Mouse (Mus musculus) thymus, postnatal 0 days (tissue): Measurements from ENCODE around the gene Mvp. TPM values are rescaled to one million over a fixed set of nuclear protein-coding genes. Genes with fewer than 3 reads are reported as not detected.

ENCODE experiments used
- DNase-seq: peaks from one replicate; pipeline ENCODE4 v3.0.0-alpha.2; 2015; ENCODE audit warnings: low spot score
- microRNA-seq: library from miRNA; unstranded; fragments of <30 nt; microRNA quantifications from one replicate; pipeline ENCODE4, GENCODE M21; 2016; ENCODE audit warnings: borderline number of aligned reads
- polyA plus RNA-seq: library from polyadenylated mRNA; unstranded; fragments of >200 nt; fragmentation: Nextera tagmentation; extraction: Ambion mirVana; gene quantifications from 2 replicates; pipeline ENCODE4 v1.2.1, GENCODE M21; 2015

Mvp gene
- polyA plus RNA-seq, 1 experiment from 2014 or later = 32.5 TPM

DNA sequence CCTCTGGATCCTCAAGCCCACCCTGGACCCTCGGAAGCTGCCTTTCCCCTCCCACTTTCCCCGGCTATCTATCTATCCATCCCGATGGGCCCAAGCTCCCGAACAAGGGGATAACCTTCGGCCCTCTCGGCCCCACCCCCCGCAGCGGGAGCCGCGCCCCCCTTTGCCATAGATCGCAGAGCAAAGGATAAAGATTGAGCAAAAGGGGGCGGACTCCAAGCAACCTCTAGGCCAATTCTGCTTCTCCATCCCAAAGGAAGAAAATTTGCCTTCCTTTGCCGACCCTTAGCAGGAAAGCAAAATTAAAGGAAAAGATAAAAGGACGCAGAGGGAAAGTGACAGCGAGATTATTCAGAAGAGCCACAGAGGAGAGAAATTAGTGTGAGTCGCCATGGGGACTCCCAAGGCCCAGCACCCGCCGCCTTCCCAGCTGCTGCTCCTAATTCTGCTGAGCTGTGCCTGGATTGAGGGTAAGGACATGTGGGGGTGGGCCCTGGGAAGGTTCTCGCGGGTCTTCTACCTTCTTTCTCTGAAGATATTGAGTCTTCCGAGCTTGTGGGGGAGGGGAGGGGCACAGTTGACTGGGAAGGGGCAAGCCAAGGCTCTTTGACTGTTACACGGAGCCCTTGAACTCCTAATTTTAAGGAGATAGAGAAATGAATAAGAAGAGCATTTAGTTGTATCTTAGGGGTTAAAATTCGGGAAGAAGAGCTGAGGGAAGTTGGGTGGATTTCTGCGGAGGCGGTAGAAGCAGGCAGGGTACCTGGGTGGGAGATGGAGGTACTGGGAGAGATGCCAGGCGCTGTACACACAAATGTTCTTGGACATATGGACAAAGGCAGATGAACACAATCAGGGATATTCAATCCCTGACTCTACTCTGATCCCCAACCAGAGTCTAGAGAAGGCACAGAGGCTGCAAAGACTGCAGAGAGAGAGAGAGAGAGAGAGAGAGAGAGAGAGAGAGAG lies 63.5 kb downstream of the Mvp start:
- no peak for DNase-seq

DNA sequence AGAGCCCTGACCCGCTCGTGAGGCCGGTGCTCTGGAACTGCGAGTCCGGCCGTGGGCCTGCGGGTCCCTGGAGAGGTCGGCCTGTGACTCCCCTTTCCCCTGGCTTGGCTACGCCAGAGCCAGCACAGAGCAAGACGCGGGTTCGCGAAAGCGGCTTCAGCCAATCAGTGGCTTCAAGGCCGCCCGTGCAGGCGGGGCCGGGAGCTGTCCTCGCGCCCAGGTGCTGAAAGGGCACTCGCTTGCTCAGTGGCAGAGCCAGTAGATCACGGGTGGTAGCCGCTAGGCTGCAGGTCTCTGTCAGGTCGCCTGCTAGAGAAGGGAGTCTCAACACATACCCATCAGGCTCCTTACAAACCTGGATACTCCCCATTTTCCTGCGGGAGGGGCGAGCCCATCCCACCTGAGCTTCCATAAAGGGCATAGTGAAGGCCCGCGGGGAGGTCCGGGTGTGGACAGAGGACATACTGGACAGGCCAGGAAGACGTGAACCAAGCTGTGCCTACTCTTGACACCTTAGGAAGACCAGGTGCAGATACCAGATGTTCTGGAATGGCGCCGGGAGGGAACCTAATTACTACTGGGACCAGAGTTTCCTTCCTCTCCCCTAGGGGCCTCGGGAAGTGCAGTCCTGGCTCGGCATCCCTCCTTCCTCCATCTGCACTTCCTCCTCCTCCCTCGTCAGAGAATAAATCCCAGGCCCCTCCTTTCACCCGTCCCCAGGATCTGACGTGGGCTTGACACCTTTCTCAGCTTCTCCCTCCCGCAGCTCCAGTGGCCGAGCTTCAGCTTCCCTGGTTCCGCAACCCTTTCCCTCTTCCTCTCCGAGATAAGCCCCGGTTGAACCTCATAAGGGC lies 64.4 kb downstream of the Mvp start, which contains the start of gene Sez6l2:
Sez6l2 (plus strand) TSS at position 771 of the 854 bp plus-strand sequence.
- DNase-seq = peak; percentile 92

DNA sequence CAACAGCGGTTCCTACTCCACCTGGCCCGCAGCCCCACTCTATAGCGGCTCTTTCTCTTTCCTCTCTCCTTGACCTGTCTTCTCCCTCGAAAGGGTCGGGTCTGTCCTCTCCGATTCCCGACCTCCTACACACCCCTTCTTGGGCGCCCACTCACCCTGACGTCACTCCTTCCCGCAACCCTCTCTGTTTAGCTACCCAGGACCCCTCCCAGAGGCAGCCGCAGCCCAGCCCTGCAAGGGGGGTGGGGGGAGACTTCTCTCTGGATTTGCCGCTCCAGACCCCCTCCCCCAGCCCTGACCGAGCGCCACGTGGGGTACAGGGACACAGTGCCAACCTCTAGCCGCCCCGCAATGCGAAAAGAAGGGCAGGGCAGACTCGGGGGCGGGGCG lies 65.0 kb downstream of the Mvp start, which contains the start of gene Asphd1:
Asphd1 (minus strand) TSS at position 180 of the 390 bp plus-strand sequence.
- DNase-seq = no peak

DNA sequence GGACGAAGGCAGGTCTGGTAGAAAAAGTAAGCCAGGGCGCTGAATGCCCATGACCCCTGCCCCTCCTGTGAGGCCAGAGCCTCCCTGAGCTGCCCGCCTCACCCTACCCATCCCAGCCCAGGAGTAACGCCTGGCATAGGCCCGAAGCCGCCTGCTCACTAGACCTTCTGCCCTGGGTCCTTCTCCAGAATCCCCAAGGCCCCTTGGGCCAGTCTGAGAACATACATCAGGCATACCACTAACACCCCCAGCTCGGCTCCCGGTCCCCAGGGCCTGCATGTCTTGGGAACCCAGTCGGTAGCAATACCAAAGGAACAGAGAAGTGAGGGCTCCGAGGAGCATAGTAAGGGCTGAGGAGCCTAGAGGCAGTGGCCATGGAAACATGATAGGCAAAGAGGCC lies 65.8 kb downstream of the Mvp start:
- DNase-seq = no peak

DNA sequence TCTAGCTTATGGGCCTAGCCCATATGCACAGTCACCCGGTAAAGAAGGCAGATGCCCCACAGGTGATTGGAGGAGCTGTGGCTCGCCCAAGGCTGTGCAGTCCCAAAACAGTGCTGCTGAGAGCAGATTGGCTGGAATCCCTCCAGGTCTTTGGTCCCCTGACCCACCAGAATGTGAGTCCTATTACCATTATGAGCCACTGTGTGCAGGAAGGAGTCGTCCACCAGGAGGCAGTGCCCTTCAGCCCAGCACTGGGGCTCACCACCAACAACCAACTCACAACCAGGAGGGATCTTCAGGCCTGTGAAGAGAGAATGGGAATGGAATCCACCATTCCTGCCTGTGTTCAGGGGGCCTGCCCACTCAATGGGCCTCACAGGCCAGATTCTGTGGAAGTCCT lies 67.9 kb downstream of the Mvp start:
- peak; percentile 32 for DNase-seq

DNA sequence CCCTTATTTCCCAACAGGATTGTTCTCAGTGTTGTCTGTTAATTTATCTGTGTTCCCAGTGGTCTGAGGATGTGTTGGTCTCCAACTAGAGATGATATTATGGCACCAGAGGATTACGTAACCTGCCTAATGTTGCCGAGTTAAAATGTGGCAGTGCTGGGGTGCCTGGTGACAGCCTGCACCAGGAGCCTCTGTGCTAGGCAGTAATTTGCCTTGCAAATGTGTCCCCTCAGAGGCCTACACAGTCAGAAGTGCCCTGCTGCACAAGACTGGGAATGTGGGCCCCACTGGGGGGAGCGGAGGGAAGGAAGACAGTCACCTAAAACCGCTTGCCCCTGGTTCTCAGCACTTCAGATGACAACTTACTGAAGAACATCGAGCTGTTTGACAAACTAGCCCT lies 72.6 kb downstream of the Mvp start:
- no peak for DNase-seq

DNA sequence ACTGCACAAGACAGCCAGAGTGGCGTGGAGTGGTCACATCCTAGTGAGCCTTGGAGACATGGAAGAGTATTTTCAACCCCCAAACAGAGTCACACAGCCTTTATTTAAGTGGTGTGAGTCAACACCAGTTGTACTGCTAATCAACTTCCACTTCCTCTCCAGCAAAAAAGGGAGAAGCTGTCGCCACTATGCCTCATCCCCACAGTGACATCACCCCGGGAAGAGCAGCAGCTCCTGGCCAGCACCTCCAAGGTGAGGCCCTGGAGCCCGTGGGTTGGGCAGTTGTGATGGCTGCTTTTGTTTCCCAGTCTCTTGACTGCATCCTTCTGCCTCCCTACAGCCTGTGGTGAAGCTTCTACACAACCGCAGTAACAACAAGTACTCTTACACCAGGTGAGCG lies 73.2 kb downstream of the Mvp start:
- DNase-seq = no peak

Small RNA genes within 50 kb of the gene (microRNA-seq; reads per million reads assigned to microRNA genes)
- gene Gm44343 = not detected

Other genes starting within 250 kb of the Mvp start
- 1.6 TPM in 2 replicates for gene Gdpd3, start 248.3 kb downstream of the Mvp start, polyA plus RNA-seq
- gene Ypel3, start 237.7 kb downstream of the Mvp start, polyA plus RNA-seq = 153 and 180 TPM in 2 replicates
- 0.28 and 0.48 TPM in 2 replicates for gene Tbx6, start 233.1 kb downstream of the Mvp start, polyA plus RNA-seq
- gene Ppp4c, start 222.1 kb downstream of the Mvp start, polyA plus RNA-seq = 306 TPM in 2 replicates
- 0.19 and 0.20 TPM in 2 replicates for gene Fam57b, start 217.0 kb downstream of the Mvp start, polyA plus RNA-seq
- not detected in 2 replicates for gene 4930451I11Rik, start 183.0 kb downstream of the Mvp start, polyA plus RNA-seq
- gene Doc2a, start 167.2 kb downstream of the Mvp start, polyA plus RNA-seq = 0.21 and 0.33 TPM in 2 replicates
- 16.9 and 22.6 TPM in 2 replicates for gene Hirip3, start 152.6 kb downstream of the Mvp start, polyA plus RNA-seq
- gene Ino80e, start 152.2 kb downstream of the Mvp start, polyA plus RNA-seq = 82.9 and 98.9 TPM in 2 replicates
- gene Taok2, start 129.9 kb downstream of the Mvp start, polyA plus RNA-seq = 21.2 and 26.6 TPM in 2 replicates
- 37.4 and 38.9 TPM in 2 replicates for gene Tmem219, start 91.7 kb downstream of the Mvp start, polyA plus RNA-seq
- gene Kctd13, start 85.7 kb downstream of the Mvp start, polyA plus RNA-seq = 15.8 and 18.0 TPM in 2 replicates
- not detected in 2 replicates for gene Asphd1, start 65.0 kb downstream of the Mvp start, polyA plus RNA-seq
- 0.50 and 0.78 TPM in 2 replicates for gene Sez6l2, start 64.1 kb downstream of the Mvp start, polyA plus RNA-seq
- gene Cdipt, start 38.7 kb downstream of the Mvp start, polyA plus RNA-seq = 91.9 and 94.6 TPM in 2 replicates
- gene Cdiptos, start 38.5 kb downstream of the Mvp start, polyA plus RNA-seq = 1.6 and 1.7 TPM in 2 replicates
- 0.60 and 1.2 TPM in 2 replicates for gene Pagr1b, start 1.9 kb upstream of the Mvp start, polyA plus RNA-seq
- gene Pagr1a, start 2.7 kb upstream of the Mvp start, polyA plus RNA-seq = 51.8 and 100 TPM in 2 replicates
- gene Gm42742, start 6.5 kb upstream of the Mvp start, polyA plus RNA-seq = 57.8 and 80.0 TPM in 2 replicates
- 0.57 and 0.69 TPM in 2 replicates for gene Prrt2, start 6.6 kb upstream of the Mvp start, polyA plus RNA-seq
- gene Maz, start 12.4 kb upstream of the Mvp start, polyA plus RNA-seq = 111 and 132 TPM in 2 replicates
- 117 and 133 TPM in 2 replicates for gene Kif22, start 27.9 kb upstream of the Mvp start, polyA plus RNA-seq
- 2.4 and 2.7 TPM in 2 replicates for gene Zg16, start 72.7 kb upstream of the Mvp start, polyA plus RNA-seq
- gene AI467606, start 76.7 kb upstream of the Mvp start, polyA plus RNA-seq = 154 and 165 TPM in 2 replicates
- 0.99 and 1.4 TPM in 2 replicates for gene Qprt, start 107.6 kb upstream of the Mvp start, polyA plus RNA-seq
- gene Spn, start 123.2 kb upstream of the Mvp start, polyA plus RNA-seq = 26.6 and 26.7 TPM in 2 replicates
- gene Cd2bp2, start 181.4 kb upstream of the Mvp start, polyA plus RNA-seq = 59.5 and 62.0 TPM in 2 replicates
- gene Tbc1d10b, start 193.8 kb upstream of the Mvp start, polyA plus RNA-seq = 20.5 and 27.4 TPM in 2 replicates
- gene Mylpf, start 194.3 kb upstream of the Mvp start, polyA plus RNA-seq = 67.7 and 68.9 TPM in 2 replicates
- gene Zfp553, start 218.4 kb upstream of the Mvp start, polyA plus RNA-seq = 25.4 and 29.7 TPM in 2 replicates
- gene Sept1, start 218.5 kb upstream of the Mvp start, polyA plus RNA-seq = 638 and 684 TPM in 2 replicates
- 34.7 and 37.0 TPM in 2 replicates for gene Zfp771, start 229.7 kb upstream of the Mvp start, polyA plus RNA-seq
- gene Dctpp1, start 246.1 kb upstream of the Mvp start, polyA plus RNA-seq = 181 and 213 TPM in 2 replicates